In genomic region chr16:6381572-6381971, GRCm38 (mm10) we compare ENCODE assay signal across 21 mouse cellular contexts.
DNase-seq lines count a peak whose midpoint lies in the region; ATAC-seq lines count a peak whose summit lies in the region.
"Had no signal": no experiment of that assay in that cellular context is flagged by ENCODE, and none has a peak within 500 bp of the region (broad histone marks: within the 10 kb centered on the region; RNA-seq: fewer than 3 reads in every experiment).

No protein-coding gene starts in this region.

- DNase-seq in embryo, embryonic 10.5 days (ENCODE audit: low spot score) = peak; percentile 3
- DNase-seq in embryo, embryonic 10 days (ENCODE audit: low spot score) = no peak
- no peak for DNase-seq in hindbrain, embryonic 14.5 days (ENCODE audit: low spot score)
- DNase-seq in neural tube, embryonic 11.5 days (ENCODE audit: low spot score) = peak; percentile 10
- DNase-seq in spleen, adult 12 weeks (ENCODE audit: low spot score) = no peak
- DNase-seq: adrenal gland, adult 8-10 months; adrenal gland, postnatal 36 days; B cell, adult 2 months; cerebellum, adult 11 months; cerebellum, adult 8-10 months; cerebellum, postnatal 14 days; gastrocnemius, postnatal 14 days had no signal

- no peaks in the 10 kb centered on the region for H3K27me3 ChIP-seq in hindbrain, embryonic 13.5 days
- no peaks in the 10 kb centered on the region for H3K27me3 ChIP-seq in hindbrain, embryonic 14.5 days (ENCODE audit: control insufficient read depth, insufficient read depth, low read length)
- no peaks in the 10 kb centered on the region for H3K27me3 ChIP-seq in neural tube, embryonic 11.5 days (ENCODE audit: control insufficient read depth, insufficient read depth, low read length)
- H3K27me3 ChIP-seq in neural tube, embryonic 15.5 days (replicated peaks) = no peaks in the 10 kb centered on the region
- H3K27me3 ChIP-seq: embryonic facial prominence, embryonic 12.5 days; forebrain, embryonic 15.5 days; heart, embryonic 12.5 days; hindbrain, embryonic 12.5 days had no signal

- no peaks in the 10 kb centered on the region for H3K9me3 ChIP-seq in hindbrain, embryonic 13.5 days
- H3K9me3 ChIP-seq in hindbrain, embryonic 14.5 days (ENCODE audit: control insufficient read depth, low read length) = no peaks in the 10 kb centered on the region
- H3K9me3 ChIP-seq in neural tube, embryonic 11.5 days (ENCODE audit: control insufficient read depth, low read length) = no peaks in the 10 kb centered on the region
- H3K9me3 ChIP-seq in neural tube, embryonic 15.5 days (replicated peaks) = no peaks in the 10 kb centered on the region
- H3K9me3 ChIP-seq: embryonic facial prominence, embryonic 12.5 days; forebrain, embryonic 15.5 days; heart, embryonic 12.5 days; hindbrain, embryonic 12.5 days had no signal

- WGBS in hindbrain, embryonic 13.5 days = 60% methylated on average over 2 of the region's 2 CpGs
- WGBS in hindbrain, embryonic 14.5 days = 52% methylated on average over 2 of the region's 2 CpGs
- WGBS in neural tube, embryonic 11.5 days = 64% methylated on average over 2 of the region's 2 CpGs
- 43% methylated on average over 2 of the region's 2 CpGs for WGBS in neural tube, embryonic 15.5 days

- no peak for ATAC-seq in hindbrain, embryonic 13.5 days (ENCODE audit: low FRiP score)
- no peak for ATAC-seq in hindbrain, embryonic 14.5 days (ENCODE audit: low FRiP score)
- no peak for ATAC-seq in neural tube, embryonic 11.5 days (ENCODE audit: insufficient read depth, low FRiP score, low TSS enrichment)
- no peak for ATAC-seq in neural tube, embryonic 15.5 days (ENCODE audit: low FRiP score)
- ATAC-seq: CD4-positive, CD25-positive, alpha-beta regulatory T cell, adult 4 months; forebrain, embryonic 15.5 days; intestine, embryonic 16.5 days had no signal

- no peaks in the 10 kb centered on the region for H3K36me3 ChIP-seq in hindbrain, embryonic 13.5 days
- no peaks in the 10 kb centered on the region for H3K36me3 ChIP-seq in hindbrain, embryonic 14.5 days (replicated peaks; ENCODE audit: control insufficient read depth, insufficient read depth)
- H3K36me3 ChIP-seq in neural tube, embryonic 11.5 days (ENCODE audit: control insufficient read depth, insufficient read depth, low read length) = no peaks in the 10 kb centered on the region
- H3K36me3 ChIP-seq in neural tube, embryonic 15.5 days = no peaks in the 10 kb centered on the region
- H3K36me3 ChIP-seq: embryonic facial prominence, embryonic 12.5 days; forebrain, embryonic 15.5 days; G1E; heart, embryonic 12.5 days; hindbrain, embryonic 12.5 days had no signal

- peaks cover 11% of the 10 kb centered on the region for H3K4me1 ChIP-seq in hindbrain, embryonic 13.5 days (replicated peaks)
- H3K4me1 ChIP-seq in hindbrain, embryonic 14.5 days (replicated peaks; ENCODE audit: control insufficient read depth, insufficient read depth, low read length) = peaks cover 11% of the 10 kb centered on the region; the same call in 1 of the 2 replicates
- no peaks in the 10 kb centered on the region for H3K4me1 ChIP-seq in neural tube, embryonic 11.5 days (ENCODE audit: control insufficient read depth, insufficient read depth, low read length)
- H3K4me1 ChIP-seq in neural tube, embryonic 15.5 days = peaks cover 26% of the 10 kb centered on the region
- H3K4me1 ChIP-seq: embryonic facial prominence, embryonic 12.5 days; forebrain, embryonic 15.5 days; heart, embryonic 12.5 days had no signal

- peak overlapping the region; percentile 26 for H3K27ac ChIP-seq in hindbrain, embryonic 13.5 days
- H3K27ac ChIP-seq in hindbrain, embryonic 14.5 days = no peak overlapping the region
- no peak overlapping the region for H3K27ac ChIP-seq in neural tube, embryonic 11.5 days (ENCODE audit: low read depth, low read length)
- no peak overlapping the region for H3K27ac ChIP-seq in neural tube, embryonic 15.5 days (replicated peaks)
- H3K27ac ChIP-seq: embryonic facial prominence, embryonic 12.5 days; forebrain, embryonic 15.5 days; hindbrain, embryonic 12.5 days had no signal

- H3K4me3 ChIP-seq in hindbrain, embryonic 13.5 days = no peak overlapping the region
- H3K4me3 ChIP-seq in hindbrain, embryonic 14.5 days (replicated peaks; ENCODE audit: low read length) = no peak overlapping the region
- no peak overlapping the region for H3K4me3 ChIP-seq in neural tube, embryonic 11.5 days (ENCODE audit: low read depth, low read length)
- H3K4me3 ChIP-seq in neural tube, embryonic 15.5 days (replicated peaks) = no peak overlapping the region
- H3K4me3 ChIP-seq: embryonic facial prominence, embryonic 12.5 days; forebrain, embryonic 15.5 days; heart, embryonic 12.5 days; hindbrain, embryonic 12.5 days had no signal

- no peak overlapping the region for H3K4me2 ChIP-seq in hindbrain, embryonic 13.5 days
- H3K4me2 ChIP-seq in hindbrain, embryonic 14.5 days (replicated peaks) = no peak overlapping the region
- no peak overlapping the region for H3K4me2 ChIP-seq in neural tube, embryonic 11.5 days (ENCODE audit: low read depth)
- no peak overlapping the region for H3K4me2 ChIP-seq in neural tube, embryonic 15.5 days
- H3K4me2 ChIP-seq: embryonic facial prominence, embryonic 12.5 days; forebrain, embryonic 15.5 days; heart, embryonic 12.5 days; hindbrain, embryonic 12.5 days had no signal

- no peak overlapping the region for H3K9ac ChIP-seq in hindbrain, embryonic 13.5 days
- H3K9ac ChIP-seq in hindbrain, embryonic 14.5 days = no peak overlapping the region
- no peak overlapping the region for H3K9ac ChIP-seq in neural tube, embryonic 11.5 days (ENCODE audit: low read length)
- no peak overlapping the region for H3K9ac ChIP-seq in neural tube, embryonic 15.5 days (replicated peaks)
- H3K9ac ChIP-seq: embryonic facial prominence, embryonic 12.5 days; forebrain, embryonic 15.5 days; heart, embryonic 12.5 days; hindbrain, embryonic 12.5 days had no signal

Comparison
In these comparisons a context has a peak if more than half of its experiments do, and no peak if none do; other contexts are left out.
1. DNase-seq: peak in embryo, embryonic 10.5 days (single experiment) and neural tube, embryonic 11.5 days (single experiment); none in embryo, embryonic 10 days (single experiment), hindbrain, embryonic 14.5 days (single experiment) and spleen, adult 12 weeks (single experiment).